Mouse (Mus musculus): ENCODE measurements around the gene Slc50a1. TPM values are rescaled to one million over a fixed set of nuclear protein-coding genes. Genes with fewer than 3 reads are reported as not detected.
A peak's percentile ranks its signal among the peaks of the same experiment; 100 is the strongest.

Slc50a1 gene
- total RNA-seq, 2 experiments from 2014 or later = 65.0 to 70.1 TPM

DNA sequence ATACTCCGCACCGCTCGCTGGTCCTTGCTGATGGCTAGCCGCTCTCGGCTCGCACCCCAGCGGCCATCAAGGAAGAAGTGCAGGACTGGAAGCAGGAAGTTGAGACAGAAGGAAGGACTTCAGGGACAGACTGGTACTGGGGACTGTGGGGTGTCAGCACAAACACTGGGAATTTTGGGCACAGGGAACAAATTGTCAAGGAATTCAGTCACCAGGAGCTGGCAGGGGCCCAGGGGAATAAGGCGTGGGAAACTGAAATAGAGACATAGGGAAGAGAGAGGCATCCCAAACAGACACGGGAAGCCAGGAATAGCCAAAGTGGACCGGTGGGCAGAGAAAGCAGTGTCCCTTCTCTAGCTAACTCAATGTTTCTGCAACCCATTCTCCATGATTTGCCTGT is 33.9 kb downstream of the Slc50a1 start:
- no peak for ATAC-seq (replicated peaks; ENCODE audit: poor library complexity)

DNA sequence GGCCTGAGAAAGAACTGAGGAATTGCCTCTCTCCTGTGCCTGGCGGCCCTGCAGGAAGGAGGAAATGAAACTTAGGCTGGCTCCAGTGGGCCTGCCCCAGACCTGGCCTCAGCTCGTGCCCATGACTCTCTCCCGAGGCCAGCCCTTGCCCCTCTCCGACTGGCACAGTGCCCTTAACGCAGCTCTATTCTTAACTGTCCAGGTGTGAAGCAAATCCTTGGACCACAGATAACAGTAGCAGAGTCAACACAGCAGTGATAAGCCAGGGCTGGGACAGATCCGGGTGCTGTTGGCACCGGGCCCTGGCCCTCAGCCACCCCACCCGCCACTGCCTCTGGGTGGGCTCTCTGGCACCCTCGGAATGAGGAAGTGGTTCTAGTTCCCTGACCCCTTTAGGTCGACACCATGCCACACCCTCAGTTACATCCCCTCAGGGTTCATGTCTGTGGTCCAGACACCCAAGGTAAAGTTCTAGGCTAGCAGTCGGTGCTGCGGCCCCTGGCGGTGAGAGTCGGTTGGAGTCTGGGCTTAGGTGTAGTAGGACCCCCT is 36.7 kb downstream of the Slc50a1 start:
- ATAC-seq (replicated peaks; ENCODE audit: poor library complexity) = peak; percentile 73

DNA sequence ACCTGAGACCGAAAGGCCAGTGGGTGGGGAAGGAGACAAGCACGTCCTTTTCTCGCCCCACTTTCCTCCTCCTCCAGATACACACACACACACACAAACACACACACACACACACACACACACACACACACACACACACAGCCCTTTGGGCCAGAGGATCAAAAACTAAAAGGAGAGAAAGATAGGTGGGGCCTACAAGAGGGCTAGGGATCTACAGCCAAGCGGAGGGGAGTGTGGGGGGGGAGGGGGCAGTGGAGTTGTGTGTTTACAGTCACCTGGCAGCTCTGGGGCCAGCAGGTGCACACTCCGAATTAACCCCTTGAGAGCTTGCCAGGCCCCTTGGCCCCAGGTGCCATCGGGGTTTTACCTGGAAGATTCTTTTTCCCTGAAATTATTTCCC is 37.8 kb downstream of the Slc50a1 start:
- no peak for ATAC-seq (replicated peaks; ENCODE audit: poor library complexity)

DNA sequence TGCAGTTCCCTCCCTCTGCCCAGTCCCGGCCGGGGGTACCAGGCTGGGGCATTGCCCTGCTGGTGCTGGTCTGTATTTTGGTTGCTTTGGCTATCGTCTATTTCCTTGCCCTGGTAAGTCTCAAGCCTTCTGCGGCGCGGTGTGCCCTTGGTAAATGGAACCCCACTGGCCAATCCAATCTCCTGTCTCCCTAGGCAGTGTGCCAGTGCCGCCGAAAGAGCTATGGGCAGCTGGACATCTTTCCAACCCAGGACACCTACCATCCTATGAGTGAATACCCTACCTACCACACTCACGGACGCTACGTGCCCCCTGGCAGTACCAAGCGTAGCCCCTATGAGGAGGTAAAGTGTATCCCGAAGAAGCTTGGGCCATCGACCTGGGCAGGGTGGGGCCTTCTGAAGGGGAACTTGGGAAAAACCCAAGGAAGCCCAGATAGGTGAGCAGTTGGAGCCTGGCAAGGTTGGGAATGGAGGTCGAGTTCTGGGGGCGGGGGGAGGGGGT is 38.5 kb downstream of the Slc50a1 start:
- ATAC-seq (replicated peaks; ENCODE audit: poor library complexity) = no peak

DNA sequence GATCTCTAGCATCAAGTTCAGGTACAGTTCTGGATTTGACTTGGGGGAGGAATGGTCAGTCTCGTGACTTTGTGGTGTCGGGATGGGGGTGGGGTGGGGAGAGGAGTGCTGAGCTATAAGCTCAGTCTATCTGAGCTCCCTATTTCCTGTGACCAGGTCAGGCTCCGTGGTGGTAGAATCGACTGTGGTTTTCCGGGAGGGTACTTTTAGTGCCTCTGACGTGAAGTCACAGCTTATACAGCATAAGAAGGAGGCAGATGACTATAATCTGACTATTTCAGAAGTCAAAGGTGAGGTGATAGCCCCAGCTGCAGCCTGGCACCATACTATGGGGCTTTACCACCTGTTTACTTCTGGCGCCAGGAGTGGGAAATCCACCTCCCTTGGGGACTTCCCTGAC is 39.0 kb downstream of the Slc50a1 start:
- no peak for ATAC-seq (replicated peaks; ENCODE audit: poor library complexity)

DNA sequence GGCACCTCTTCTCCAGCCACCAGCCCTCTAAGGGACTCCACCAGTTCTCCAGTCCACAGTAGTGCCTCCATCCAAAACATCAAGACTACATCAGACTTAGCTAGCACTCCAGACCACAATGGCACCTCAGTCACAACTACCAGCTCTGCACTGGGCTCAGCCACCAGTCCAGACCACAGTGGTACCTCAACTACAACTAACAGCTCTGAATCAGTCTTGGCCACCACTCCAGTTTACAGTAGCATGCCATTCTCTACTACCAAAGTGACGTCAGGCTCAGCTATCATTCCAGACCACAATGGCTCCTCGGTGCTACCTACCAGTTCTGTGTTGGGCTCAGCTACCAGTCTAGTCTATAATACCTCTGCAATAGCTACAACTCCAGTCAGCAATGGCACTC is 39.8 kb downstream of the Slc50a1 start:
- ATAC-seq (replicated peaks; ENCODE audit: poor library complexity) = no peak

DNA sequence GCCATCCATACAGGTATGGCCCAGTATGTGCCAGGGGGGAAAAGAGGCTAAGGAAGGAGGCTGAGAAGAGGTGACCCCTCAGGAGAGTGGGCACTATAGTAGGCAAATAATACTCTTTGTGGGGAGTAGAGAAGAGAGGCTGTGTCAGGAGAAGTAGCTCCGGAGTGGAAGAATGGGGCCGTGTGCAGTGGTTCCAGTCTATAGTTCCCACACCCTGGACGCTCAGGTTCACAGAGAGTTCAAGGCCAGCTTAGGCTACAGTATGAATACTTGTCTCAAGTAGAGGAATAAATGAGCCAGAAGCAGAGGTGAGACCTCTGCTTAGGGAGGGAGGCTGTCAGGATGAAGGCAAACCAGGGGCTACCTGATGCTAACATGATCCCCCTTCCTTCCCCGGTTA is 41.1 kb downstream of the Slc50a1 start:
- ATAC-seq (replicated peaks; ENCODE audit: poor library complexity) = no peak

DNA sequence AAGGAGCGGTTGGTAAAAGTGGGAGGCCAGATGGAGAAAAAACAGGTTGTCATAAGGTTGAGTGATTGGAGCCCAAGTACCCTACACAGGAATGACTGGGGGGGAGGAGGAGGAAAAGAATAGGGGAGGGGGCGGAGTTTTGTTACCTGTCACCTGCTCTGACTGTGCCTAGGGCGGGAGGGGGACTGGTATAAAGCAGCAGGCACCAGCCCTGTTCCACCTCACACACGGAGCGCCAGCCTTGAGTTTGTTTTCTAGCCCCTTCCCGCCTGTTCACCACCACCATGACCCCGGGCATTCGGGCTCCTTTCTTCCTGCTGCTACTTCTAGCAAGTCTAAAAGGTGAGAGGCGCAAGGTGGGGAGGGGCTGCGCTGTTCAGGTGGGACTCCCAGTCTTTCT is 41.5 kb downstream of the Slc50a1 start, which contains the start of gene Muc1:
Gene Muc1, plus strand, starts transcription at position 222 of the 400 bp plus-strand sequence.
- no peak for ATAC-seq (replicated peaks; ENCODE audit: poor library complexity)

DNA sequence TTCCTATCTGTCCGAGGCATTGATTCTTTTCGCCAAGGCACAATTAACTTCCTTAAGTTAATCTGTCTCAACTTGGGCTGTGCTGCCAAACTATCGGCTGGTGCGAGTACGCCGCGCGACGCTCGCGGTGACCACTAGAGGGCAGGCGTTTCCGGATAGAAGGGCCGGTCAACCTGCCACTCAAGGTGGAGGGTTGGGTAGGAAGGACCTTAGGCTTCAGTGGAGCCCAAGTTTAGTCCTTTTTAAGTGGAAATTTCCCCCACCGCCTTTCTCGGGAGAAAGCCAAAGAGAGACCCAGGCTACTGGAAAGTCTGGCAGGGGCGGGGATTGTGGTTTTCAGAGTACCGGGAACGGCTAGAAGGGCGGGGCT is 42.2 kb downstream of the Slc50a1 start:
- ATAC-seq (replicated peaks; ENCODE audit: poor library complexity) = peak; percentile 85

DNA sequence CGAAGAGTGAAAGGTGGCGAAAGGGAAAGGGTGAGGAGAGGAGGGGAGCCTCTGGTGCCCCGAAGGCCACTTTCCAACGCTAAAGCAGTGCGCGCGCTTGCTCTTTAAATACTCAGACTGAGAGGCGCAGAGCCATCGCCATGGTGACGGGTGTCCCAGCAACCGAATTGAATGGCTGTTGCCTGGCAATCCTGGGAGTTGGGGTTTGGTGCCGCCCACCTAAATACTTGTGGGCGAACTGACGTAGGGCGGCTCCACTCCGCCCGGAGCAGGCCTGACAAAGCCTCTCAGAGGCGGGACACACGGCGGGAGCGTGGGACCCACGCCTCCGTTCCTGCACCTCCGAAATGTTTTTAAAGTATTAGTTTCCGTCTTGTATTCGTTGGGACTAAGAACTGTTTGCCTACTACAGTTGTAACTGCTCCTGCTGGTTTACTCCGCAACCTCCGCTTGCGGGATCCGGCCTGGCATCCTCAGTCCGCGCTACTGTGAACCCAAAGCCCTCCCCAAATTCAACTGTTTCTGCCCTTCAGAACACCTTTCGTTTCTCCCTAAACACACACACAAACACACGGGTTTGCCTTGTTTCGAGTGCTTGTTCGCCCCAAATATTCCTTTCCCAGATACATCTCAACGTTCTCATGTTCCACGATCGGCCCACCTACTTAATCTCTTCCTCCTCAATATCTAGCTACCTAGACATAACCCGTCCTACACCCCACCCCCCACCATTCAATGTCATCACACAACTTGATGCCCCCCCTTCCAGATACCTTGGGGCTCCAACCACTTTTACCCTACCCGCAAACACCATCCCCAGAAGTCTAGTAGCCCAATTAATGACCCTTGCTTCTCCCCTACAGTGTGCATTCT is 42.8 kb downstream of the Slc50a1 start:
- ATAC-seq (replicated peaks; ENCODE audit: poor library complexity) = peak; percentile 68

DNA sequence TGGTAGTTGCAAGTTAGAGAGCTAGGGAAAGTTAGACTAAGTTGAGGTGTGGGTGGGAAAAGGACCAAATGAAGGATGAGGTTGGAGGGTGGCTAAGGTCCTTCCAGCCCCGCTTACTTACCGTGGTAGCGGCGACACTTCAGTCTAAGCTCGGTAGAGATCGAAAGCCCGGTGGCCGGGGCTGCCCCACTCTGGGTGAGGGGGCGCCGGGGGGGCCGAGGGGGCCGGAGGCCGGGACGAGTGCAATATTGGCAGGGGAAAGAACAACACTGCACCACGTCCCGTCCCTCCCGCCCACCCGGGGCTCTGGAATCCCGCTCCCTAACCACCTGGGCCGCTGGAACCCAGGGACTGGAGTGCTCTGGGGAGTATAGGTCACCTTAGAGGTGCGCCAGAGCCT is 43.5 kb downstream of the Slc50a1 start, which contains the start of gene Mtx1:
Gene Mtx1, minus strand, starts transcription at position 189 of the 400 bp plus-strand sequence.
- ATAC-seq (replicated peaks; ENCODE audit: poor library complexity) = no peak

DNA sequence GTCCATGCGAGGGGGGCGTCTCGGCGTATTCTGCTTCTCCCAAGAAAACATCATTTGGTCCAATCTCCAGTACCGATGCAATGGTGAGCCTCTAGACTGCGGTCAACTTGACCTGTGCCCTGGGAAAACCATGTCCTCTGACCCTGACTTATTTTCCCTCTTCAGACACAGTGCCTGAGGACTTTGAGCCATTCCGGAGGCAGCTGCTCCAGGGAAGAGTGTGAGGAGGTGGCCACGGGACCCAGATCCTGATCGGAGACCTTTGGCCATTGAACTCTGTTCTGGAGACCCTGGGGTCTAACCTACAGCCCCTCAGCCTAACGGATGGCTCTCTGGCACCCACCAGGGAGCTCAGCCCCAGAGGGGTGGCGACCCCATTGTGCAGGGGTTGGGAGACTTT is 44.0 kb downstream of the Slc50a1 start:
- ATAC-seq (replicated peaks; ENCODE audit: poor library complexity) = no peak

DNA sequence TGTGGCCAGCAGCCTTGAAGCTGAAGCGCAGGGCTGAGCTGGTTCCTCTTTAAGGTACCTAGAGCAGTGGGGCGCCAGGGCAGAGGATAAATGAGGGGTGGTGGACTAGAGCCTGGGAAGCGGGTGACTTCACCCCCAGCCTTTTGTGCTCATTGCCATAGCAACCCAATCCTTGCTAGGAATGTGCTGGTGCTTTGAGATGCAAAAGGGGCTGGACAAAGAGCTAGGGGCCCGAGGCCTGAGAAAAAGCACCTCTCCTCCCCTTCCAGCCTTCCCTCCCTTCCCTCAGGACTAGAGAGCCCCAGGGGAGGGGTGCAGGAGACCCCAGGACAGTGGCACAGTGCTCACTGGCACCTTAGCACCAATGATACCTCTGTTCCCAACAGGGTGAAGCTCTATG is 44.5 kb downstream of the Slc50a1 start:
- no peak for ATAC-seq (replicated peaks; ENCODE audit: poor library complexity)

DNA sequence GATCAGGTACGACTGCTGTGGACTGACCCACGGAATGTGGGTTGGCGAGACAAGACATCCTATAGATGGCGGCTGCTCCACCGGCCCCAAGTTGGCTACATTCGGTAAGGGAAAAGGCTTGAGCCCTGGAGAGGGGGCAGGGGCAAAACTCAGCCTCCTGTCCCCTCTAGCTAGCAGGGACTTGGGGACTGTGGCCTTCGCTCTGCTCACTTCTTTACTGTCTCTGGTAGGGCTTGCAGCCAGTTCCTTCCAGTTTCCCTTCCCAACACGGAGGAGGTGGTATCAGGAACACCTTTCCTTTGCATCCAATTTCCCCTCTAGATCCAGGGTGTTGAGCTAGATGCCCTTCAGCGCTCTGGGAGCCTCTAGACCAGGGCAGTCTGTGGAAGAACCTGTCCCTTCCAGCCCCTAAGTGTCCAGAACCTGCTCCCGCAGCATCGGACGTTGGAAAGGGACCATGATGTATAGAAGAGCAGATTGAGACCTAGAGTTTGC is 45.0 kb downstream of the Slc50a1 start:
- ATAC-seq (replicated peaks; ENCODE audit: poor library complexity) = no peak

DNA sequence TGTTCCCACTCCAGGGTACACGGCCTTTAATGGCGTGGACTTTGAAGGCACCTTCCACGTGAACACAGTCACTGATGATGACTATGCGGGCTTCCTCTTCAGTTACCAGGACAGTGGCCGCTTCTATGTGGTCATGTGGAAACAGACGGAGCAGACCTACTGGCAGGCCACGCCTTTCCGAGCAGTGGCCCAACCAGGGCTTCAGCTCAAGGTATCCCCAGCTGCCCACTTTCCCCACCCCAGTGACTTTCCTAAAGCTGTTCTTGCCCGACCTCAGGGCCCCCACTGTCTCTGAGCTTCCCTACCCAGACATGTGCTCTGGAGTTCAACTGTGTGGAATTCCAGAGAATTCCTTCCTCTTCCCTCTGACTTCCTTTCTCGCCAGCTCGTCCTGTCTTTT is 45.6 kb downstream of the Slc50a1 start:
- ATAC-seq (replicated peaks; ENCODE audit: poor library complexity) = no peak

DNA sequence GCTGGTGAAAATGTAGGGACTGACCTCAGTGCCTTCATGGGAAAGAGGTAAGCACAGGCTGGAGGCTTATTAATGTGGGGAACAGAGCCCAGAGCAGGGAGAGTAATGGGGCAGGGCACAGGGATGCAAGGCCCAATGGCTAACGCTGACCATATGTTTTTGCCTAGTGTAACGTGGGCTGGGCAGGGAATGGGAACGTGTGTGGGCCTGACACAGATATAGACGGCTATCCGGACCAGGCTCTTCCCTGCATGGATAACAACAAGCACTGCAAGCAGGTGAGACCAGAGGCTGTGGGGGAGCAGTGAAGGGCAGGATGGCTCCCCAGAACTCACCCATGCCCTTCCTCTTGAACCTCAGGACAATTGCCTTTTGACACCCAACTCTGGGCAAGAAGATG is 49.2 kb downstream of the Slc50a1 start:
- no peak for ATAC-seq (replicated peaks; ENCODE audit: poor library complexity)

DNA sequence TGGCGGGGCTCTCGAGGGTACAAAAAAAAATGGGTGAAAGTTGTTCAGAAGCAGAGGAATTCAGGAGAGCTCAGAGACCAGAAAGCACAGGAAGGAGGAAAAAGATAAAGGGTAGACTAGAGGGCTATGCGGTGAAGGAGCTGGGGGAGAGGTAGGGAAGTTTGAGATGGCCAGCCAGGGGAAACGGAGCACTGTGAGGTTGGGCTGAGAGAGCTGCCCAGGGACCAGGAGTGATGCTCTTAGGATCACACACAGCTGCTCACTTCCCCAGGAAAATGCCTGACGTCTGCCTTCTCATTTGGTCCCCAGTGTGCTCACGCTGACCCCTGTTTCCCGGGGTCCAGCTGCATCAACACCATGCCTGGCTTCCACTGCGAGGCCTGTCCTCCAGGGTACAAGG is 50.8 kb downstream of the Slc50a1 start:
- ATAC-seq (replicated peaks; ENCODE audit: poor library complexity) = no peak

DNA sequence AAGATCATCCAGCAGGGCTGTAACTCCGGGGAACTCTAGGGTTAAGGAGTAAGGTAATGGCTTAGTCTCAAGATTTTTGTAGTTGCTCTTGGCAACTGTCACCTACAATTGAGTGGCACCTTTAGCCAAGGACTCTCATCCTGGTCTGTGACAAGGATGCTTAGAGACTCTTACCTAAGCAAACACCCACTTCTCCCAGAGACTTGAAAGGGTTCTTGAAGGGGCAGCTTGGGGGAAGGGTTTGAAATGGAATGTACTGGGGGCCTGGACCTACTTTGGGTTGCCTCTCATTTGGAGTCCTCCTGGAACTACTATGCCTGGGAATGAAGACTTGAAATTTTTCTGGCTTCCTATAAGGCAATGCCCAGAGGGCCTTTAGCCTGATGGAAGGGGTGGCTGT is 52.1 kb downstream of the Slc50a1 start:
- no peak for ATAC-seq (replicated peaks; ENCODE audit: poor library complexity)

All from megakaryocyte progenitor cell, adult 5-6 weeks (primary cell).